Mouse (Mus musculus): Measurements from ENCODE around the gene Col8a2. TPM values are rescaled to one million over a fixed set of nuclear protein-coding genes. Genes with fewer than 3 reads are reported as not detected.

Gene Col8a2
- polyA plus RNA-seq, 1 experiment from 2014 or later, result 4.6 TPM

GRCm38 (mm10) chr4:126252411-126253237, 34.0 kb upstream of the Col8a2 start:
- WGBS, result 82% methylated on average over 17 of the region's 17 CpGs
- H3K9ac ChIP-seq (ENCODE audit: low read length), result peak overlapping the region; percentile 49; the same call in 1 of the 2 replicates
- no peaks in the 10 kb centered on the region for H3K9me3 ChIP-seq (ENCODE audit: control insufficient read depth, low read length)
- no peak overlapping the region for H3K4me3 ChIP-seq (ENCODE audit: low read length)
- no peak for ATAC-seq (ENCODE audit: low read depth)
- H3K4me2 ChIP-seq (ENCODE audit: low read depth, low read length), result peak overlapping the region; percentile 19; the same call in 1 of the 2 replicates
- H3K4me1 ChIP-seq (replicated peaks; ENCODE audit: control insufficient read depth, insufficient read depth, low read length), result peaks cover 42% of the 10 kb centered on the region
- H3K27me3 ChIP-seq (ENCODE audit: control insufficient read depth, insufficient read depth, low read depth, low read length), result no peaks in the 10 kb centered on the region
- peak overlapping the region; percentile 77 for H3K27ac ChIP-seq (ENCODE audit: low read length)
- H3K36me3 ChIP-seq (ENCODE audit: control insufficient read depth, insufficient read depth, low read length), result no peaks in the 10 kb centered on the region

DNA sequence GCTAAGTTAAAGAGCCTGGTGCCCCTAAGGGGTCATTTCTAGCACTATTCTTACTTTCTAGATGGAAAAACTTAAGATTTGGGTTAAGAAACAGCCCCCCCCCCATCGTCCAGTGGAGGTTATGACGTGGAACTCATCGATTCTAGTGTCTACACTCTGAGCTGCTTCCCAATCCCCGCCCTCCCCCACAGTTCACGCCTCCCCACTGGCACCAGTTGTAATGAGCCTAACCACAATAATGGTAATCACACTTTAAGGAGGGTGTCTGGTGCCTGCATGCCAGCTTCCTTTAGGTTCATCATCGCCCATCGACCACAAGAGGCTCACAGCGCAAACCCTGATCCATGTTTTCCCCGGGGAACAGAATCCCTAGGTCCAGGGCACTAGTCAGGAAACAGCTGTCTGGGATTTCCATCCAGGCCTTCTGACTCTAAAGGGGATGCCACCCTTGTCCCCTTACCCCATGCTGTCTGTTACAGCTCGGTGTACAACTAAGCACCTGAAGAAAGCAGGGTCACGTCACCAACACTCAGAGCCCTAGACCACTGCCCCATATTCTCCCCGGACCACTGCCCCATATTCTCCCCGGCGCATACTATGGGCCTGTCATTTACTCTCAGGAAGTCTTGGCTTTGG, 32.8 kb upstream of the Col8a2 start:
- ATAC-seq (ENCODE audit: low read depth), result no peak
- H3K9me3 ChIP-seq (ENCODE audit: control insufficient read depth, low read length), result no peaks in the 10 kb centered on the region
- H3K27ac ChIP-seq (ENCODE audit: low read length), result no peak overlapping the region
- H3K36me3 ChIP-seq (ENCODE audit: control insufficient read depth, insufficient read depth, low read length), result no peaks in the 10 kb centered on the region
- peaks cover 46% of the 10 kb centered on the region for H3K4me1 ChIP-seq (replicated peaks; ENCODE audit: control insufficient read depth, insufficient read depth, low read length)
- H3K27me3 ChIP-seq (ENCODE audit: control insufficient read depth, insufficient read depth, low read depth, low read length), result no peaks in the 10 kb centered on the region
- peak overlapping the region; percentile 98; the same call in 1 of the 2 replicates for H3K9ac ChIP-seq (ENCODE audit: low read length)
- peak overlapping the region; percentile 92 for H3K4me2 ChIP-seq (ENCODE audit: low read depth, low read length)
- 71% methylated on average over 14 of the region's 14 CpGs for WGBS
- H3K4me3 ChIP-seq (ENCODE audit: low read length), result peak overlapping the region; percentile 97

DNA sequence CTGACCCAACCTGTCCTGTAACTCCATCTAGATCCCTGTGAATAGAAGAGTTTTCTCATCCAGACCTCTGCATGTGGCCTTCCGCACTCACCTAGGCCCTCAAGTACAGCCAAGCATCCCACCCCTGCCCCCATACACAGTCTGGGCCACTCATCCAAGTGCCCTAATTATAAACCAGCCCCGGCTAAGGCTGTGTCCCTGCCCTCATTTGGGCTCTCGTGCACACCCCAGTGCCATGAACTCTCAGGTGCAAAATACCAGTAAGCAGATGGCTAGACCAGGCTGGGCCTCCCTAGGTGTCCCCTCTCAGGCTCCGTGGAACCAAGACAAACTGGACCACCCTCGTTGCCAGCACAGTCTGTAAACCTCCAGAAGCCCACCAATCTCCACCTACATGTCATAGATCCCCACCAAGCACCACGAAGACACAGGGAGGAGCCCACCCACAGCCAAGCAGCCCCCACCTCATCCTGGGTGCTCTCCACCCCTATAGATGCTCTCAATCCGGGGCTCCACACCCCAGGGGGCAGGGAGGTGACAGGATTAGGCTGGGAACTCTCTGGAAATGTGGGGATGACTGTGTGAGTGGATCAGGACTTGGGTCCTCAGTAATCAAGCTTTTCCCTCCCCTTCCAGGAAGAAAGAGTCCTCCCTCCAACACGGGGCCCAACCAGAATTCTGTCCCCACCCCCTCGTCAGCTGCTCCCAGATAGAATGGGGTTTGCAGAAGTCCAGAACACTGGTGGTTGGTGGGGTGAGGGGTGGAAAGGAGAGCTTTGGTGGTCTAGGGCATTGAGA, 32.1 kb upstream of the Col8a2 start:
- Histone ChIP-seq H3K27ac (ENCODE audit: low read length) (peak overlapping the region; percentile 88), H3K9me3 (ENCODE audit: control insufficient read depth, low read length) (no peaks in the 10 kb centered on the region), H3K4me2 (ENCODE audit: low read depth, low read length) (peak overlapping the region; percentile 92), H3K4me3 (ENCODE audit: low read length) (peak overlapping the region; percentile 97), H3K9ac (ENCODE audit: low read length) (peak overlapping the region; percentile 98), H3K4me1 (replicated peaks; ENCODE audit: control insufficient read depth, insufficient read depth, low read length) (peaks cover 53% of the 10 kb centered on the region), H3K36me3 (ENCODE audit: control insufficient read depth, insufficient read depth, low read length) (no peaks in the 10 kb centered on the region), H3K27me3 (ENCODE audit: control insufficient read depth, insufficient read depth, low read depth, low read length) (no peaks in the 10 kb centered on the region)
- WGBS, result 13% methylated on average over 9 of the region's 9 CpGs
- peak; percentile 4; the same call in 1 of the 2 replicates for ATAC-seq (ENCODE audit: low read depth)

- Histone ChIP-seq H3K4me3 (ENCODE audit: low read length) (peak overlapping the region; percentile 97), H3K27ac (ENCODE audit: low read length) (peak overlapping the region; percentile 88), H3K9ac (ENCODE audit: low read length) (peak overlapping the region; percentile 98), H3K4me1 (replicated peaks; ENCODE audit: control insufficient read depth, insufficient read depth, low read length) (peaks cover 58% of the 10 kb centered on the region), H3K36me3 (ENCODE audit: control insufficient read depth, insufficient read depth, low read length) (no peaks in the 10 kb centered on the region), H3K4me2 (ENCODE audit: low read depth, low read length) (peak overlapping the region; percentile 92), H3K27me3 (ENCODE audit: control insufficient read depth, insufficient read depth, low read depth, low read length) (no peaks in the 10 kb centered on the region), H3K9me3 (ENCODE audit: control insufficient read depth, low read length) (no peaks in the 10 kb centered on the region)
- 1% methylated on average over 38 of the region's 50 CpGs for WGBS
- peak; percentile 23; the same call in 1 of the 2 replicates for ATAC-seq (ENCODE audit: low read depth)
Measured at GRCm38 (mm10) chr4:126255113-126256001, 31.2 kb upstream of the Col8a2 start.

DNA sequence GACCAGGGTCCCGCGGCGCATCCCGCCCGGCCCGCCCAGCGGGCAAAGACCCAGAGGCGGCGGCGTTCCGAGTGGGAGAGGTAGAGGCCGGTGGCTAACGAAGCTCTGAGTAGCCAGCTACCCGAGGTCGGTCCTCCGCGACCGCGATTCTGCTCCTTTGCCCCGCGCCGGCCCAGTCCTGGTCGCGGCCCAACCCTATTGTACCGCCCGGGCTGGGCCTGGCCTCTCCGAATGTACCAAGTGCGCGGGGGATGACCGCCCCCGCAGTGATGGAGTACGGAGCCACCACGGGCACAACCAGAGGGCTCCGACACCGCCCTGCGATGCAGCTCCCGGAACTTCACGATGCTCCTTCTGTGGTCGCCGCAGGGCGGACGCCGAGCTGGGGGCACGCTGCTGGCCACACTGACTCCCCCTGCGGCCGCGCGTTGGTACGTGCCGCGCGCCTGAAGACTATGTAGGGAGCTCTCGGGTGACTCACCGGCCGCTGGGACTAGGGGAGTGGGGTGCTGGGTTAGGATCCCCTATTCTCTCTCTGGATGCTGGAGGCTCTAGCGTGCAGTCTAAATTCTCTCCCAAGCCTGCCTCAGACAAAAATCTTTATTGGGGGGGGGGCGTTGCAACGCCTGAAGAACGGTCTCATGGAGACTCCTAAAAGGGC, 30.3 kb upstream of the Col8a2 start, which contains the start of gene Map7d1:
Gene Map7d1, minus strand, starts transcription at position 213 of the 661 bp plus-strand sequence.
- under 1% methylated on average over 48 of the region's 59 CpGs for WGBS

DNA sequence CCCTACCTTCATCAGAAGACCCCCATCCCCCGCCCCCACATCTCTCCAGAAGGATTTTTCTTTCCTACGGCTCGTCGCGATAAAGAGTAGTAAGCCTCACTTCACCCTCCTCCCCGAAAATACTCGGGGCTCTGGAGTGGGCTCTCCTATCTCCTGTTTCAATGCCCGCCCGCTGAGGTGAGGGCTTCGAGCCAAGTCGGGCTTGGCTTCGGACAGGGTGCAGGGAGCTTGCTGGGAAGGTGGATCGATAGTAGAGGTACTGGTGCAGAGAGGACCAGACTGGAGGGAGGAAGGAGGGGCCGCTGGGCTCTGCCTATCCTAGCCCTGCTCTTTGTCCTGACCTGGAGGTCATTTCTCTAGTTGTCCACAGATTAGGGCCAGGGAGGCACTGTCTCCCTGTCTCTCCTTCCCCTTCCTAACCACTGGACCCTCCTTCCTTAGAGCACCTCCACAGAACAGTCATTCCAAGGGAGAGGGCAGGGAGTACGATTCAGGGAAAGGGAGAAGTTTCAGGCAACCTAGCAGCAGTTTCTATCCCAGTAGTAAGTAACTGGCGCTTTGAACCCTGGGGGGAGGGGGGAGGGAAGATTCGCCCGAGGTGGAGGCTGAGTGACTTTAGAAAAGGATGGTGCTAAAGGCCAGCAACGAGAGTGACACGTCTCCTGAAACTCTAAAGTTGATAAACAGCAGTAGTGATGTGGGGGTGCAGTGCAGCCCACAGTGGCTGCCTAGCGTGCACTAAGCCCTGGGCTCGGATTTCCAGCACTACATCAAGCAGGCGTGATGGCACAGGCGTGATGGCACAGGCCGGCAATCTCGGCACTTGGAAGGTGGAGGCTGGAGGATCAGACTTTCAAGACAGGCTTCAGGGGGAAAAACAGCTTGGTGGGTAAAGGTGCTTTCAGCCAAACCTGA, 29.4 kb upstream of the Col8a2 start:
- Histone ChIP-seq H3K36me3 (ENCODE audit: control insufficient read depth, insufficient read depth, low read length) (no peaks in the 10 kb centered on the region), H3K4me2 (ENCODE audit: low read depth, low read length) (peak overlapping the region; percentile 92), H3K27me3 (ENCODE audit: control insufficient read depth, insufficient read depth, low read depth, low read length) (no peaks in the 10 kb centered on the region), H3K4me3 (ENCODE audit: low read length) (peak overlapping the region; percentile 97), H3K9me3 (ENCODE audit: control insufficient read depth, low read length) (no peaks in the 10 kb centered on the region), H3K4me1 (replicated peaks; ENCODE audit: control insufficient read depth, insufficient read depth, low read length) (peaks cover 60% of the 10 kb centered on the region), H3K9ac (ENCODE audit: low read length) (peak overlapping the region; percentile 98), H3K27ac (ENCODE audit: low read length) (peak overlapping the region; percentile 88)
- no peak for ATAC-seq (ENCODE audit: low read depth)
- 7% methylated on average over 26 of the region's 26 CpGs for WGBS

More for the DNA sequence above, 30.3 kb upstream of the Col8a2 start, which contains the start of gene Map7d1:
- Histone ChIP-seq H3K4me1 (replicated peaks; ENCODE audit: control insufficient read depth, insufficient read depth, low read length) (peaks cover 62% of the 10 kb centered on the region), H3K27me3 (ENCODE audit: control insufficient read depth, insufficient read depth, low read depth, low read length) (no peaks in the 10 kb centered on the region), H3K9me3 (ENCODE audit: control insufficient read depth, low read length) (no peaks in the 10 kb centered on the region), H3K27ac (ENCODE audit: low read length) (peak within 1 kb of the TSS; percentile 88), H3K9ac (ENCODE audit: low read length) (peak within 1 kb of the TSS; percentile 98), H3K4me2 (ENCODE audit: low read depth, low read length) (peak within 1 kb of the TSS; percentile 92), H3K4me3 (ENCODE audit: low read length) (peak within 1 kb of the TSS; percentile 97), H3K36me3 (ENCODE audit: control insufficient read depth, insufficient read depth, low read length) (no peaks in the 10 kb centered on the region)
- peak; percentile 79 for ATAC-seq (ENCODE audit: low read depth)

- Histone ChIP-seq H3K27ac (ENCODE audit: low read length) (peak overlapping the region; percentile 95), H3K9me3 (ENCODE audit: control insufficient read depth, low read length) (no peaks in the 10 kb centered on the region), H3K36me3 (ENCODE audit: control insufficient read depth, insufficient read depth, low read length) (no peaks in the 10 kb centered on the region), H3K4me3 (ENCODE audit: low read length) (no peak overlapping the region), H3K4me1 (replicated peaks; ENCODE audit: control insufficient read depth, insufficient read depth, low read length) (peaks cover 54% of the 10 kb centered on the region), H3K9ac (ENCODE audit: low read length) (peak overlapping the region; percentile 25), H3K27me3 (ENCODE audit: control insufficient read depth, insufficient read depth, low read depth, low read length) (no peaks in the 10 kb centered on the region), H3K4me2 (ENCODE audit: low read depth, low read length) (peak overlapping the region; percentile 48; the same call in 1 of the 2 replicates)
- no peak for ATAC-seq (ENCODE audit: low read depth)
- 20% methylated on average over 3 of the region's 3 CpGs for WGBS
Measured at GRCm38 (mm10) chr4:126259063-126259462, 27.5 kb upstream of the Col8a2 start.

All from lung, embryonic 16.5 days (tissue).